Mouse (Mus musculus): Measurements from ENCODE around the gene Vps13d.
A peak's percentile ranks its signal among the peaks of the same experiment; 100 is the strongest.

Vps13d gene

GRCm38 (mm10) chr4:145079324-145079723, 115.5 kb downstream of the Vps13d start:
- DNase-seq (ENCODE audit: low read depth), result no peak

- no peak for DNase-seq (ENCODE audit: low read depth)
These were observed 120.5 kb downstream of the Vps13d start for GRCm38 (mm10) chr4:145074276-145074675.

- no peak for DNase-seq (ENCODE audit: low read depth)
These were observed 121.1 kb downstream of the Vps13d start for GRCm38 (mm10) chr4:145073728-145074127.

GRCm38 (mm10) chr4:145071942-145072341, 122.9 kb downstream of the Vps13d start:
- no peak for DNase-seq (ENCODE audit: low read depth)

- DNase-seq (ENCODE audit: low read depth), result no peak
These were observed 127.7 kb downstream of the Vps13d start for GRCm38 (mm10) chr4:145067019-145067680.

GRCm38 (mm10) chr4:145066336-145067018, 128.3 kb downstream of the Vps13d start:
- DNase-seq (ENCODE audit: low read depth), result no peak

- no peak for DNase-seq (ENCODE audit: low read depth)
These were observed 135.9 kb downstream of the Vps13d start for GRCm38 (mm10) chr4:145058749-145059442.

GRCm38 (mm10) chr4:145056346-145056745, 138.5 kb downstream of the Vps13d start:
- DNase-seq (ENCODE audit: low read depth), result no peak

- no peak for DNase-seq (ENCODE audit: low read depth)
These were observed 139.0 kb downstream of the Vps13d start for GRCm38 (mm10) chr4:145055792-145056191.

GRCm38 (mm10) chr4:145054369-145054768, 140.4 kb downstream of the Vps13d start:
- DNase-seq (ENCODE audit: low read depth), result no peak

- DNase-seq (ENCODE audit: low read depth), result no peak
These were observed 142.1 kb downstream of the Vps13d start for GRCm38 (mm10) chr4:145052697-145053096.

GRCm38 (mm10) chr4:145052282-145052681, 142.5 kb downstream of the Vps13d start:
- no peak for DNase-seq (ENCODE audit: low read depth)

- DNase-seq (ENCODE audit: low read depth), result no peak
These were observed 143.4 kb downstream of the Vps13d start for GRCm38 (mm10) chr4:145051209-145051969.

GRCm38 (mm10) chr4:145050518-145051208, 144.1 kb downstream of the Vps13d start:
- DNase-seq (ENCODE audit: low read depth), result no peak

- no peak for DNase-seq (ENCODE audit: low read depth)
These were observed 146.8 kb downstream of the Vps13d start for GRCm38 (mm10) chr4:145047964-145048363.

- no peak for DNase-seq (ENCODE audit: low read depth)
These were observed 148.8 kb downstream of the Vps13d start for GRCm38 (mm10) chr4:145046032-145046401.

- no peak for DNase-seq (ENCODE audit: low read depth)
These were observed 149.3 kb downstream of the Vps13d start for GRCm38 (mm10) chr4:145045312-145046031.

GRCm38 (mm10) chr4:145041223-145041870, 153.5 kb downstream of the Vps13d start:
- DNase-seq (ENCODE audit: low read depth), result no peak

GRCm38 (mm10) chr4:145037631-145038416, 157.0 kb downstream of the Vps13d start:
- DNase-seq (ENCODE audit: low read depth), result no peak

GRCm38 (mm10) chr4:145037006-145037405, 157.8 kb downstream of the Vps13d start:
- DNase-seq (ENCODE audit: low read depth), result peak; percentile 61

Measured in fibroblast of lung, adult 2 months (primary cell).